Mouse (Mus musculus): Measurements from ENCODE around the gene Fgfrl1.

DNA sequence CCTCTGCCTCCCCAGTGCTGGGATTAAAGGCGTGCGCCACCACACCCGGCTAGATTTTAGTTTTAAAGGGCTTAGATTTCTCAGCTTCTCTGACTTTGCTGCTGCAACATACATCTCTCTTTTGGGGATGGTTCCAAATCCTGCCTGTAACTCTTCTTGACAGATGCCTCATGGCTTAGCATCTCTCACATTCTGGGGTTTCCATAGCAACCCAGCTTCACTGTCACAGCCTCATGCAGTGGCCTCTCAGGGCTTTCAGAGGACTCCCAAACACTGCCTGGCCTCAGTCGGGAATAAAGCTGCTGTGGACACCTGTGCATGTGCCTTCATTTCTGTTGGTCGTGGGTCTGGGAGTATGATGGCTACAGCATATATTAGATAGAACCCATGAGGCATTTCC is 3.1 kb upstream of the Fgfrl1 start:
- TF ChIP-seq CTCF (IDR thresholded peaks at IDR 0.05; ENCODE audit: control insufficient read depth, insufficient read depth, low read length) = no peak
- TF ChIP-seq POLR2A (IDR thresholded peaks at IDR 0.05; ENCODE audit: borderline replicate concordance, control insufficient read depth, low read depth, low read length) = no peak

Measured in bone marrow, adult 2 months (tissue).